Mouse (Mus musculus) right cerebral cortex, postnatal 25 days (tissue): ENCODE measurements at regions not wholly inside any gene's neighbourhood (a gene's known extent, or its start where the extent isn't known, plus 50 kb on each side); places are given as distances from the start of the nearest gene placed in this dataset.

Source experiments
- DNase-seq: peaks from one replicate; pipeline ENCODE4 v3.0.0; 2022

DNA sequence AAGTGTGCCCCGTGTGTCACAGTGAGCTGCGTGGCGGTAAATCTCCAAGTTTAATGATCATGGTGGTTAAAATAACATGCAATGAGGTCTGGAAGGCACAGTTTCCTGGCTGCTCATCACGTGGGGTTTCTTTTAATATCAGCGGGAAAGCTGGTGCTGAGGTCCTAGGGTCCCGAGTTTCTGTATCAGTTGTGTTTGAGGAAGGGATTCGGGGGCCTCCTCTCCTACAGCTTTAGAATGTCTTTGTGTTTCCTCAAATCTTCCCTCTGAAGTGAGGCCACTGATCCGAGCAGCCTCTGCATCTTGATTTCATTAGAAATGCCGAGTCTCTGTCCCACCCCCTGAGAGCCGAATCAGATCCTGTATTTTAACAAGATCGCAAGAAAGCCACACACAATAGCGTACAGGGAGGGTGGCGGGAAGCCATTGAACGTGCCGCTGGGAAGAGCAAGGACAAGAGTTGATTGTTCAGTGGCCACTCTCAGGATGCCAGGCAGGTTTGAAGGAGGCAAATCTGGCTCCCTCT lies 215.5 kb downstream of the Ppp4r2 start:
- DNase-seq = no peak

DNA sequence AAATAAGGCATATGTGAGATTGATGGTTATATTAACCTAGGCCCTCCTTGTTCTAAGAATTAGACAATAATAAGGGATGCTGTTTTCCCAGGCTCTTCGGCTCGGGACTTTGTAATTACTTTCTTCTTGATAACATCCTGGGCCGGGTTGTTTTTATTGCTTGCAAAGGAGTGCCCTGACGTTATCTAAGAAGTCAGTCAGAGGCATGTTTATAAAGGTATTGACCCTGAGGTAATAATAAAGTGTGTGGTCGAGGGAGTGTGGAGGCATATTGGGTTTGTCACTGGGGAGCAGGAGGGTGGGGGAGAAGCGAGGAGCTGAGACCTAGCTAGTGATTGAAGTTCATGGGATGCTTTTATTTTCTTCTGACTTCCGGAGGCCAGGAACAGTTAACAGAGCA lies 221.5 kb downstream of the Ppp4r2 start:
- DNase-seq = no peak

DNA sequence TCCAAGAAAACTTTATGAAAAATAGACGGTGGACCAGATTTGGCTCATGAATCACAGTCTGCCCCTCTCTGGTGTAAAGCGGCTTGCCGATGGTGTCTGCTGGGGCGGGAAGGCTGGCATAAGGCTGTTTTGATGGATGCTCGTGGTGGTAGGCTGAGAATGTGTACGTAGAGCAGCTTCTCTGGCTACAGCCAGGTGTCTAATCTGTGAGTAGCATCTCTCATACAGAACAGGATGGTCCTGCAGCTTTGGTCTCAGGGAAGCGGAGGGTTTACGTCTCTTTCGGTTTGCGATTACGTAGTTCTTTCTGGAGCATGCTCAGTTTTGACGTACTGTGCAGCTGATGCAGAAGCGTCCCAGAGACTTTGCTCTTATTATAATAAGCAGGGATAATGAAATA lies 222.9 kb downstream of the Ppp4r2 start:
- peak; percentile 38 for DNase-seq

GRCm38 (mm10) chr6:101059058-101059457 lies 225.6 kb downstream of the Ppp4r2 start:
- no peak for DNase-seq

DNA sequence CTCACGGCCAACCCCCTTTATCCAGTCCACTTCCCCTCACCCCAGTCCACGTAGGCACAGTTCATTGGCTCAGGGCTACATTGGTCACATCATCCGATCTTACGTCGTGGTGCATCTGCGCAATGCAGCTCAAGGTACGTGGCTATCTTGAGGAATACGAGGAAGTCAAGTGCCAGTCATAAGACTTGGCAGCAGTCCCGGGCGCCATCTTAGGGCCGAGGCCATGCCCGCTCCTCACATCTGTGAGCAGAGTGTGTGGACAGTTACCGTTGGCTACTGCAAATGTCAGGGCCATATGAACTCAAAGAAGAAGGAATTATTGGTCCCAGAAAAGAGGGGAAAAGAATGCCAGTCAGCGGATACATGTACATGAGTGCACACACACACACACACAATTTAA lies 228.8 kb downstream of the Ppp4r2 start:
- no peak for DNase-seq

- DNase-seq = no peak
Measured at GRCm38 (mm10) chr6:101075753-101076516, 242.5 kb downstream of the Ppp4r2 start.

- DNase-seq = no peak
Measured at GRCm38 (mm10) chr6:101078294-101078693, 244.9 kb downstream of the Ppp4r2 start.

GRCm38 (mm10) chr6:101083676-101084075 lies 250.3 kb downstream of the Ppp4r2 start:
- DNase-seq = no peak

- DNase-seq = no peak
Measured at GRCm38 (mm10) chr6:101092179-101092578, 258.8 kb downstream of the Ppp4r2 start.
